Mouse (Mus musculus) lung, postnatal 4 days (tissue): Measurements from ENCODE around the gene Ddt.

Experiments used
- DNase-seq, 2 experiments: peaks; one replicate each; pipeline ENCODE4 v3.0.0; 2021

Gene Ddt

DNA sequence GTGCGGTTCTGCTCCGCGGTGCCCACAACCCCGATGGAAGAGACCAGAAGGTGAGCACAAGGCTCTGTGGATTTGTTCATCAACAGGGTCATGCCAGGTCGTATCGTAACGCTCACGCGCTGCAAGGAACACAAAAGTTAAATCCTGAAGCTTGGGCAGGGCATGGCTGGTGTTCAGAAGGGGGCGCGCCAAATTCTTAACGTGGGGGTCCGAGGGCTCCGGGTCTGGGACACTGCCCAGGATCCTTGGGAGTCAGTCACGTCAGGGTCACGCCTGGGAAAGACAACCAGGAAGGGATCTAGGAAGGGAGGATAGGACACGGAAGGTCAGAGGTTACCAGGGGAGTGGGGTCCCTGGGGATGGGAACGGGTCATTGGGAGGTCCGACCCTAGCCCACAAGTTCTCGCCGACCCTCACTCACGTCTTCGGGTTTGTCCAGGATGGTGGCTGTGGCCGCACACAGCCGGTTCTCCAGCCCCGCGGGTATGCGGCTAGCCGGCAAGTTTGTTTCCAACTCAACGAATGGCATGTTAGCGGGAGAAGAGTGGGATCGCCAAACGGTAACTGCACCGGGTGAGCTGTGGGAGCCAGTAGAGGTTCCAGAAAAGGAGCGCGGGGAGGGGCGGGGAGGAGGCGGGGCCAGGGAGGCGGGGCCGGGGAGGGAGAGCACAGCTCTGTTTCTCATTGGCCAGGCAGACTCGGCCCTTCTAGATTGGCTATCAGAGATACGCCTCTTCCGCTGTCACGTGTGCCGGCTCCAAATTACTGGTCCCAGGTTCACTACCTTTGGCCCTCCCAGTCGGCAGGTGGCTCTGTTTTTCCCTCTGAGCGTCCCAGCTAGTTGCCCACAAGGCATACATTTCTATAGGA lies at the start of gene Ddt:
TSS of gene Ddt (minus strand) at position 620 of the 870 bp plus-strand sequence.
- peak; percentile 88 to 91 for DNase-seq

DNA sequence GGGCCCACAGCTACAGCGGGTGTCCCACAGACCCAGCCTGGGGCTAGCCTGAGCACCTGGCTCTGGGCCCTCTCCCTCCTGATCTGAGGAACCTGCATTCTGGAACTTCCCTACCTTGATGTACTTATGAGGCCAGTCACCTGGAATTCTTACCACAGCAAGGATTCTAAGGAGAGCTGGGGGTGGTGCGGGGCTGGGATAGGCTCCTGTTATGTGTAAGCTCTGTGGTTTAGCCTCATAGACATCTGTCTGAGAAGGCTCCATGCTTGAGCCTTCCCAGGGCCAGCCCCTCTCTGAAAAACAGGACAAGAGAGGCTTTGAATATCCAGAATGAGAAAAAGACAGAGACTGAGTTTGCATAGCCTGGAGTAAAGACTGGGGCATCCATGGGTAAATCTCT lies 49.2 kb upstream of the Ddt start, which contains the start of gene Gstt4:
TSS of gene Gstt4 (minus strand) at position 101 of the 400 bp plus-strand sequence.
- no peak for DNase-seq

DNA sequence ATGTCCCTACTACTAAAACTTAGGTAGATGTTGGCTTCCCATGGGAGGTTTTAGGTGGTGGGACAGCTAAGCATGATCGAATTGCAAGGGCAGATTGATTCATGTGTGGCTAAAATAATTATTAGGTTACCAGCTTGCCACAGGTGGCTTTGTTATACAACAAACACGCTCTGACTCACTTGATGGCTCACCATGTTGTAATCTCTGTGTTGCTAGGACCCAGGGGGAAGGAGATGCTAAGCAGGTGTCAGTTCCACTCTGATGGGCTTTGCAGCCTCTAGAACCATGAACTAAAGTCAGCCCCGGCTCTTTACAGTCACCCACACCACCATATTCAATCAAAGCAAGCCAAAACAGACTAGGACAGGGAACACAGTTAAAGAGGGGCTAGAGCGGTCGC lies 46.7 kb upstream of the Ddt start:
- DNase-seq = no peak

DNA sequence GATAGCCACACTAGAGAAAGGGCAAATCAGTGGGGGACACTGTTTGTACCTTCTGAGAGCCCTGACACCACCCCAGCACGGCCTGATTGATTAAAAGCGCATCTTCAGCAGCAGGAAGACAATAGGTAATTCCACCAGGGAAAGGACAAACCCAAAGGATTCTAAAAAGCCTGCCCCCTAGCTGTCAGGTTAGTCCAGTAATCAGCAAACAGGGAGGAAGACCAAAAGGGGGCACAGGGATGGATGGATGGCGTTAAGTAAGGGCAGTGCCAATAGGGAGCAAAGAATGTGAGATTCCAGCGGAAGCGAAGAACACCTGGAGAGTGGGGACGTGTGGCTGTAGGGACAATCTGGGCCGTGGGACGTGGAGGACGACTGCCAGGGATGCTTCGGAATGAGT lies 45.4 kb upstream of the Ddt start:
- DNase-seq = no peak

DNA sequence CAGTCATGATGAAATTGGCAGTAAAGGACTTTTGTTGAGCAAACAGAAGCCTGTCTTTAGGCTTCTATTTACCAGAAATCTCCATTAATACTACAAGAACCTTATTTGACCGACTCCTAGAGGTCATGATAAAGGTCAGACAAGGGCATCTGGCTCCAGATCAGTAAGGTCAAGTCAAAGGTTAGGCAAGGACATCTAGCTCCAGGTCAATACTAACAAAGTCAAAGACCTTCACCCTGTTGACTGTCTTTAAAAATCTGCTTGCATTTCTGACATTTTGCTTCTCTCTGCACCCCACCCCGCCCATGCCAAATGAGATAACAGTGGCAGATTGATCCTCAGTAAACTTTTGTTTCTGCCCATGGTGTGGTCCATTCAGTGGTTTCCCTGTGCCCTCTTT lies 31.0 kb upstream of the Ddt start:
- DNase-seq = no peak

DNA sequence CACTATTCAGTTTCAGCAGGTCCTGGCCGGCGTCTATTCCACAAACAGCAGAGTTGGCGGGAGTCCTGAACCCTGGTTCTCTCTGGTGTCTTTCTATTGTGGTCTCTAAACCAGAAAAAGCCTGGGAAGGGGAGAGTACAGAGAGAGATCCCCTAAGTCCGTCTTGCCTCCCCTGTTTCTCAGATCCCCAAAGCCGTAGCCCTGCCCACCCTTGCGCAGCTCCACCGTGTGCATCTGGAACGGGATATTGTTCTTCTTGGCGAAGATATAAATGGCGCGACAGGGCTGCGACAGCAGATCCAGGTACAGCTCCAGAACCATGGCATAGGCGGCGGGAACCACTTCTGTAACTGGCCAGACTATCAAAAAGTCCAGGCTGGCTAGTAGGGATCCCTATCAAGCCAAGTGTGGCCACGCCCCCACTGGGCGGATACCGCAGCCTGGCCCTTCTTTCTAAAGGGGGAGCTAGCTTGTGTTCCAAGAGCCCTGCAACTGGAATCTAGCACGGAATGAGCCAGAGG lies 25.0 kb upstream of the Ddt start, which contains the start of gene Gstt1:
TSS of gene Gstt1 (minus strand) at position 409 of the 521 bp plus-strand sequence.
- peak; percentile 72 to 78 for DNase-seq

DNA sequence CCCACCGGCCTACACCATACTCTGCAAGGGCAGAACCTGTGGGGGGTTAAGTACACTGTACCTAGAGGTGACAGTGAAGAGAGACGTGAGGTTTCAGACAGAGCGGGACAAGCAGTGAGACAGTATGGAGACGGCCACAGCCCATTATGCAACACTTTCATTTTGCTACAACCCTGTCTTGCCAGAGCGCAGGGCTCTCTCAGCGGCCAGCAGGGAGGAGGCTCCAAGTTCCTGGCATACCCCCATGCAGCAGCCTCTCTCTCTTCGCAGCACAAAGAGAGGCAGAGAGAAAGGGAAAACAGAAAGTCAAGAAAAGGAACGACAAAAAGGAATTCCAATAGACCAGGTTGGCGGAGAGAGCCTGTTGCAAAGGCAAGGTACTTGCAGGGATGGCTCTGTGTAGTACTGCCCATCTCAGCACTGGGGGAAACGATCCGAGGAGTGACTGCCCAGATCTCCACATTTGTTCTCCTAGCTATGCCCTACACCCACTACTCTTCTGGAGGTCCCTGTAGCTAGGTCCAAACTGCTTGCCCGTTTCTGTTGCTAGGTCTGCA lies 24.5 kb upstream of the Ddt start:
- DNase-seq = peak; percentile 56 to 70

DNA sequence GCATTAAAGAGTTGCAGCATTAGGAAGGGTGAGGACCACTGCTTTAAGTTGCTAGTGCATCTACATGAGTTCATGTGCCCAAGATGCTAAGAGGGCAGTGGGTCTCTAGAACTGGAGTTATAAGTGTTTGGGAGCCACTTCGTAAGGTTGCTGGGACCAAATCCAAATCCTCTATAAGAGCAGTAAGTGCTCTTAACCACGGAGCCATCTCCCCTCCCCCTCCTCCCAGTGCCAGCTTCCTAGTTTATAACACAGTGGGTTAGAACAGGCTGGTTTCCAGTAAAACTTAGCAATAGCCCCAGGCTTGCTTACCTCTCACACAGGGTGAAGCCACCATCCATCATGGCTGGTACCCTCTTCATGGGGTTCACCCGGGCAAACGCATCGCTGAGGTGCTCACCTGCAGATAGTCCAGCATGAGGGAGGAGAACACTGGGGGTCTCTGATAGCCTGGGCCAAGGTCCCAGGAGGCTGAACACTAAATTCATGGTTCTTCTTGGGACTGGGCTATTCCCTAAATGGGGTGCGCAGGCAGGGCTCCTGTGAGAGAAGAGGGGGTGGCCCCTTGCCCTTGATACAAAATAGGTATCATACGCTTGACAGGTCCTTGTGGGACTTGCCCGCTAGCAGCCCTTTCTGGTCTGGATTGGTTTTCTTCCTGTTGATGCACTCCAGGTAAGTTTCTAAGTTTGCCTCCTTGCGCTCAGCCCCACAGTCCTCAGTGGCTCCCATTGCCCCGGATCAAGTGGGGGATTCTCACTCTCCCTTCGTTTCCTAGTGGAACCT lies 23.7 kb upstream of the Ddt start:
- peak; percentile 34 to 50 for DNase-seq

DNA sequence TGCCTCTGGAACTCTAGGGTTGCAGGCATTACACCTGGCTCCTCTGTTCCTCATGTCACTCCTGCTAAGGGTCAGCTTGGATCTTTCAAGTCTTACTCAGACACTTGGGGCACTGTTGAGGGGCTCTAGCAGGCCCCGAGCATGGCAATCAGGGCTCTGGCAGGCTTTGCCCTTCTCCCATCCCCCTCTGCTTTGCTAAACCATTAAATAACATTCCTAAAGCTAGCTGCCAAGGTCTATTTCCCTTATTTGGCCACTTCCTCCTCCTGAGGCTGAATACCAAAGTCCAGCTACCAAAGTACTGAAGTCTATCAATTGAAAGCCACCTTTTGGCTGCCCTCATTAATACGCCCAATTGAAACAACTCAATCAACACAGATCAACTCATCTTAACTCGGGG lies 21.7 kb upstream of the Ddt start:
- DNase-seq = peak; percentile 58 to 70

DNA sequence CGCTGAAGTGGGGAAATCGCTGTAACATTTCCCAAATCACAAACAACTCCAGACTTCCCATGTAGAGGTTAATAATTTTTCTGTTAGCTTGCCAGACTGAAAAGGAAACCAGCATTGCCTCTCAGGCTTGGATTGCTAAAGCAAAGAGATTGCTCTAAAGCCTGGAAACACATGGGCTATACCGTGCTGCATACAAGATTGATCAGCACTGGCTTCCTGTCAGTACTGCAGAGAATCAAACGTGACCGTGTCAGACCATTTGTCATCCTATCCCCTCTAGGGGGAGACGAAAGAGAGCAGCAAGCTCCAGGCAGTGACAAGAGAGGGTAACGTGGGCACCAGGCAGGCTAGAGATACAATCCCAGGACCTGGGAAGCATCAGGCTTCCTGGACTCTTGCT lies 17.6 kb upstream of the Ddt start:
- no peak for DNase-seq

DNA sequence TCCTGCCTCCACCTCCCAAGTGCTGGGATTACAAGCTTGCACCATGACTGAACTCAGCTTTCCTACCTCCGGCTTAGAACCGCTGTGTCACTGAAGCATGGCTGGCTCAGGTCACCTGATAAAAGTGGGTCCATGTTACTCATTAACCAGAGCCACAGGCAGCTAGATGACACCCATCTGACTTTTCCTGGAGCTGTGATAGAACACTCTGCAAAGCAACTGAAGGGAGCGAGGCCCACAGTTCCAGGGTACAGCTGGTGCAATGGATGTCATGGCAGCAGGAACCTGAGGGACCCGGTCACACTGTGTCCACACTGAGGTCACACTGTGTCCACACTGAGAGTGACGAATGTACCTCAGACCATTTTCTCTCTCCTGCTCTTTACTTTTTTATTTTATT lies 16.6 kb upstream of the Ddt start:
- peak in 1 of 2 experiments; percentile 30 for DNase-seq

DNA sequence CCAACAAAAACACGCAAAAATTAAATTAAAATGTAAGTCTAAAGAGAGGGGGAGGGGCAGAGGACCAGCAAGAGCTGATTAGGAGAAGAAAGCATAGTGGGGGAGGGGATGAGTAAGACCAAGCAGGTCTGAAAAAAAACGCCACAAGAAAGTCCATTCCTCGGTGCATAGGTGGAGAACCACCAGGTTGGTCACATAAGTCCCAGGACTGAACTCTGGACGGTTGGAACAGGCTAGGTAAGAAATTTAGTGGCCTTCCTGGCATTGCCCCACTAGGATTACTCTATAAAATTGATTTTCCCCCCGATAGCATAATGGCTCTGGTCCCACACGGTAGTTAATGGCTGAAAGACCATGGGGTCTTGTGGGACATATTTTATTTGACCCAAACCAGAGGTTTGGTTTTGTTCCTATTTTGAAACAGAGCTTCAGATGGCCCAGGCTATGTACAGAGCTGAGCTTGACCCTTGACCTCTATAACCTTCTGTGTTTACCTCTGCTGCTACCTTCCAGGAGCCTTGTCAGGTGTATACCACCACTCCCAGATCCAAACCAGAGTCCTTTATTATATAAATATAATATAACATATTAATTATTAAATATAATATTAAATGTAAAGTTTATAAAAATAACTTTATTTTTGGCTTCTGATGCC lies 16.0 kb upstream of the Ddt start:
- DNase-seq = no peak

DNA sequence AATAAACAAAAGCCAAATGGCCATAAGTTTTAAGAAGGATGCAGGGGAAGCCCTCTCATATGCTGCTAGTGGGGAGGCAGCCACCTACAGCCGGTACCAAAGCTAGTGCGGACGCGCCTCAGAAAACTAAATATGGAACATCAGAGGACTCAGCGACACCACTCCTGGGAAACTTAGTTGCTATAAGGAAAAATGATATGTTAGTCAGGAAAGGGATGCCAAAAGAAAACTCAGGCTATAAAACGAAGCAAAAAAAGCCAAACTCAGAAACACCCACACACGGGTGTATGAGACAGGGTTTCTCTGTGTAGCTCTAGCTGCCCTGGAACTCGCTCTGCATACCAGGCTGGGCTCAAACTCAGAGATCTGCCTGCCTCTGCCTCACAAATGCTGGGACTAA lies 15.1 kb upstream of the Ddt start:
- DNase-seq = no peak

DNA sequence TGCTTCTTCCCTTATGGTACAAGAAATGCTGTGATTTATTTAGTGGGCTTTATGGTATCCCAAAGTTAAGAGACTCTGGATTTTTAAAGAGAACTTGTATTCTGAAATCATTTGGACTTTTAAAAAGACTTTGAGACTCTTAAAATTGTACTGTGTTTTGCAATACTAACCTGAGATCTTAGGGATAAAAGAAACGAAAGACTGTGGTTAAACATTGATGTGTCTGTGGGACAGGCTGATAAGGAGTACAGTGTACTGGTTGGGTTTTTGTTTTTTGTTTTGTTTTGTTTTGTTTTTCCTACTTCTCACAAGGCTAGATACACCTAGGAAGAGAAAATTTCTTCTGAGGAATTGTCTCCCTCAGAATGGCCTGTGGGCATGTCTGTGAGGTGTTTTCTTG lies 12.2 kb upstream of the Ddt start:
- DNase-seq = no peak

DNA sequence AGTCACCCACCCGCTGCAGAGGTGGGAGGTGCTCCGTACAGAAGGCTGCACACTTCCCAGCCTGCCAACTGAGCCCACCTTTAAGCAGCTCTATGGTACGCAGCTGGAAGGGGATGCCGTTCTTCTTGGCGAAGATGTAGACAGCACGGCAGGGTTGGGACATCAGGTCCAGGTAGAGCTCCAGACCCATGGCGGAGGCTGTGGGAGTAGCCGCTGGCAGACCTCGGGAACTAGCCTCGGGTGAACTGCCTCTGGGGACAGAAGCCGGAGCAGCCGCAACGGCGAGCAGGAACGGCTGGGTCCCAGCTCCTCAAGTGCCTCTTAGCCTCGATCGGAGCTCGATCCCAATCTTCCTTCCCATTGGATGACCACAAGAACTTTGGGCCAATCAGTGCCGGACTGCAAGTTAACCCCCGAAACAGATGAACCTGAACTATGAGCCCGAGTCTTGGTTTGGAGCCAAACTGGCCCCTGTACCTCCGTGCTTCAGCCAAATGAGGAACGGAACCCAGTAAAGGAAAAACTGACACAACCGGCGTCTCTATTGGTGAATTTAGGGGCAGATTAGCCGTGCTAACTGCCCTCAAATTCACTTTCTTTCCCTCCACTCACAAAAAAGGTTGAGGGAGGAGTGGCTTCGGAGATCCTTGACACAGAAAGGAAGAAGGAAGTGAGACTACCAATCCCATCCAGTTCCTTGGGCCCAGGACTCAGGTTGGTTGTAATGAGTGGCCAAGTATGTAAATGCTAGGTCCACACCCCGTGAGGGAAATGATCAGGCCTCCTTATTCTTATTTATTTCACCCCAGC lies 7.8 kb upstream of the Ddt start, which contains the start of the genes Gm20441 and Gstt3:
TSS of gene Gm20441 (minus strand) at position 186 of the 810 bp plus-strand sequence.
TSS of gene Gstt3 (minus strand) at position 646 of the 810 bp plus-strand sequence.
- DNase-seq = peak; percentile 76 to 85

DNA sequence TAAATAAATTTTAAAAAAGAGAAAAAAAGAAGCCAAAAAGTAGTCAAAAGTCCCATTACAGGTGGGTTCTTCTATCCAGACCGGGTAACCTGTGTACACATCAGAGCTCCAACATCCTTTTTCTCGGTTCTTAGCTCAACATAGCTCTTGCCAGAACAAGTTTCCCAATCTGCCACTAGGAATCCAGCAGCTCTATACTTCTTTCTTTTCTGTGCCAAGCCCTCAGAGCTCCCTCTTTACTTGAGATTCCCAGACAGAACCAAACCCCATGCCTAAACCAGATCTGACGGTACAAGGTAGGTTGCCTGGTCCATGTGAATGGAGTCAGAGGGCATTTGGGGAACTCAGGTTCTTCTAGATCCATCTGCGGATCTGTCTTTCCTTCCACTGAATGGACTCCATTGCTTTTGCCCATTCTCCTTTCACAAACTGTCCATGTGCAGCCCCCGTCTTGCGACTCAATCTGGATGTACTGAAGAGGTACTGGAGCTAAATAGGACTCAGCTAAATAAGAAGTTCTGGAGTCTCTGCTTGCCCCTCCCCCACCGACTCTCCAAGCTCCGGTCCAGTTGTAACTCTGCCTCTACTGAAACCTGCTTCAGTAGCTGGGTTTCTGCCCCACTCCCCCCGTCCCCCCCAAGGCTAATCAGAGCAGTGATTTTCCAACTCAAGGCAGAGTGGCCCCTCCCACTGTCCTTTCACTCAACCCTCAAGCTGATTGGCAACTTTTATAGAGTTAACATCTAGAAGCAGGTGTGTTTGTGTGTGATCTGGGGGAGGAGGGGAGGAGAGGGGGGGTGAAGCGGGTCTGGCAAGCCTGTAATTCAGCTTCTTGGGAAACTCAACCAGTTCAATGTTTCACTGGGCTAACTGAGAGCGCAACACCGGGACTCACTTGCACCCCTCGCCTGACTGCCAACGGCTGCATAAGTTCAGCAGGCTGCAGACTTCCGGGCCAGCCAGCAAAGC lies 6.3 kb upstream of the Ddt start:
- DNase-seq = peak; percentile 23 to 36

DNA sequence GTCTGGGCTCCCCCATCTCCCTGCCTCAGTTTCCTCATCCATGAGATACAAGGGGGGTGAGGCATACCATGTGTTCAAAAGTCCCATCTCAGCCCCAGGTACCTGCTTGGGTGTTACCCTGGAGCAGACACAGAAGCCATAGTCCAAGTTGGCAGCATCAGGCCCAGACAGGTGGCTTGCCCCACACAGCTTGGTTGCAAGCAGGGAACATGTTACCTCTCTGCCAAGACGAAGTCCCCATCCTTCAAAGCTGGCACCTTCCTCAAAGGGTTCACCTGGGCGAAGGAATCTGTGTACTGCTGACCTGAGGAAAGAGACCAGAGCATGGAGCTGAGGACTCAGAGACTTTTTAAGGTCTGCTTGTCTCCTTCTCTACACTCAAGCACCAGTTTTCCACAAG lies 4.7 kb upstream of the Ddt start:
- DNase-seq = no peak

DNA sequence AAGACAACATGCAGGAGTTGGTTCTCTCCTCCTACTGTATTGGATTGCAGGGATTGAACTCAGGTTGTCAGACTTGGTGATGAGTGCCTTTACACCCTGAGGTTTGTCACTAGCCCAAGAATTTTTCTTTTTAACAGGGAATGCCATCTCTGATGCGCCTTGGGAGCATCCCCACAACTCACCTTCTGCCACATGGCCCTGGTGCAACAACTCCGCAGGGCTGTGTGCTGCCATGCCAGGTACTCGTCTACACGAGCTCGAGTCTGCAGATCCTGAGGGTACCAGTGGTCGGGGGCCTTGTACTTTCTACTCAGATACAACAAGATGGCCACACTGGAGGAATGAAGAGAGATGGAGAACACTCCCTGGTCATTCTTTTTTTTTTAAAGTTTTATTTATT lies 3.3 kb upstream of the Ddt start:
- DNase-seq = no peak

DNA sequence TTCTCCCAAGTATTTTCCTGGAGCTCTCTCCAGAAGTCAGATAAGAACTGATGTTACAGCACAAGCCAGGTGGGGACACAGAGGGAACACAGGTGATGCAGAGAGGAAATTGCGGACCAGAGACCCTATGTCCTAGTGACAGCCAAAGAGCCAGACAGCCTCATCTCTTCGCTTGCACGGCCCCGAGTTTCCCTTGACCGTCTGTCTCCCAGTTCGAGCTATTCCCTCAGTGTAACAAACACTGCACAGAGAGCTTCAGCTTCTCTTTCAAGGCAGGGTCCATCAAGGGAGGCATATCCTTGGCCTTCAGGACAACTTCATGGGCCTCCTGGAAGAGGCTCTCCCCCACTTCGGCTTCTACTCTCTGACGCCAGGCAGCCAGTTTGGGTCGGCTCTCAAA lies 1.4 kb upstream of the Ddt start:
- no peak for DNase-seq

DNA sequence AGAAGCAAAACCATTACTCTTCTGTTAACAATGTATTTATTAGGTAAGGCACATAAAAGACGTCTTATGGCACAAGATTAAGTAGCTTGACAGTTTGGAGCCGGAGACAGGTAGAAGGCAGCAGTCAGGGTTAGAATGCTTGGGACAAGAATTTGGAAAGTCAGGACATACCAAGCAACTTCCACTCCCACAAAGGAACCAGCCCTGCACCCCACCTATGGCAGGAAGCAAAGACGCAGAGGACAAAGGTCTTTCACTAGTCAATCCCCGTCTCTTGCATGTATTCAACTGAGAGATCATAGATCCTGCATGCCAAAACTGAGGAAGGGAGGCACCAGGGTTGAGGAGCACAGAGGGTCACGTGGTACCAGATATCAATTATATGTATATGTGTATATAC lies 888 bp upstream of the Ddt start:
- no peak for DNase-seq
